Mouse (Mus musculus) lung, adult 10 weeks (tissue): ENCODE results near the gene Wnt7a. TPM values are rescaled to one million over a fixed set of nuclear protein-coding genes. Genes with fewer than 3 reads are reported as not detected.

ENCODE experiments used
- polyA plus RNA-seq: library from polyadenylated mRNA; stranded (reverse); fragments of 350-450 nt; fragmentation: Illumina TruSeq; extraction: RNeasy Lipid Tissue Mini Kit (QIAGEN cat#74804); gene quantifications from one replicate; pipeline ENCODE4 v1.2.3, GENCODE M21; 2014; ENCODE audit warnings: low read depth, low replicate concordance; ENCODE audit not compliant: insufficient read depth

Gene Wnt7a
- polyA plus RNA-seq: 4.6 TPM

GRCm38 (mm10) chr6:91410961-91411368 is at the start of gene Wnt7a:
Wnt7a (minus strand) TSS chr6:91411363.

Other genes with a start within 250 kb of the Wnt7a start
- 9.6 TPM for gene Fbln2, start 198.9 kb downstream of the Wnt7a start, polyA plus RNA-seq
- 10.9 TPM for gene Chchd4, start 62.2 kb upstream of the Wnt7a start, polyA plus RNA-seq
- gene Tmem43, start 62.3 kb upstream of the Wnt7a start, polyA plus RNA-seq: 45.3 TPM
- gene Xpc, start 104.5 kb upstream of the Wnt7a start, polyA plus RNA-seq: 14.0 TPM
- gene Lsm3, start 104.6 kb upstream of the Wnt7a start, polyA plus RNA-seq: 69.8 TPM